20 mouse cellular contexts compared by ENCODE assay signal in genomic region chr5:53646669-53647068, GRCm38 (mm10).
"Had no signal": no experiment of that assay in that cellular context is flagged by ENCODE, and none has a peak within 500 bp of the region (broad histone marks: within the 10 kb centered on the region; RNA-seq: fewer than 3 reads in every experiment).

No protein-coding gene starts in this region.

- H3K27ac ChIP-seq: kidney, postnatal 0 days; layer of hippocampus, adult 2 months; limb, embryonic 10.5 days; limb, embryonic 13.5 days; liver, embryonic 13.5 days; macrophage; midbrain, embryonic 10.5 days; midbrain, embryonic 13.5 days; neural tube, embryonic 13.5 days had no signal

- H3K4me1 ChIP-seq: limb, embryonic 10.5 days; limb, embryonic 13.5 days; liver, embryonic 13.5 days; midbrain, embryonic 10.5 days; midbrain, embryonic 13.5 days; neural tube, embryonic 13.5 days had no signal

- H3K4me3 ChIP-seq: layer of hippocampus, adult 2 months; limb, embryonic 10.5 days; limb, embryonic 13.5 days; liver, embryonic 13.5 days; megakaryocyte, embryonic 14.5 days; midbrain, embryonic 10.5 days; midbrain, embryonic 13.5 days; myocyte; neural tube, embryonic 13.5 days had no signal

- H3K4me2 ChIP-seq: limb, embryonic 13.5 days; liver, embryonic 13.5 days; midbrain, embryonic 13.5 days; neural tube, embryonic 13.5 days had no signal

- H3K9ac ChIP-seq: limb, embryonic 13.5 days; liver, embryonic 13.5 days; midbrain, embryonic 13.5 days; neural tube, embryonic 13.5 days had no signal

- H3K9me3 ChIP-seq: limb, embryonic 10.5 days; limb, embryonic 13.5 days; liver, embryonic 13.5 days; megakaryocyte, embryonic 14.5 days; midbrain, embryonic 10.5 days; midbrain, embryonic 13.5 days; neural tube, embryonic 13.5 days had no signal

- H3K27me3 ChIP-seq: limb, embryonic 13.5 days; liver, embryonic 13.5 days; megakaryocyte, embryonic 14.5 days; midbrain, embryonic 13.5 days; neural tube, embryonic 13.5 days had no signal

- DNase-seq: kidney, adult 2 months; kidney, postnatal 25 days; layer of hippocampus, adult 9-11 months; liver, embryonic 13.5 days; lung, postnatal 14 days; retina, postnatal 1 day; right cerebral cortex, postnatal 25 days; thymus, postnatal 25 days had no signal

- ATAC-seq: intestine, postnatal 0 days; midbrain, embryonic 13.5 days; midbrain, embryonic 16.5 days had no signal
